Mouse (Mus musculus) ES-E14 (cell line): ENCODE results near the gene Omp.

Experiments
- HCFC1 ChIP-seq: IDR thresholded peaks from 2 replicates; pipeline ENCODE4 v1.6.1; 2012; ENCODE audit warnings: low read length, inconsistent platforms, borderline replicate concordance; ENCODE audit not compliant: insufficient read depth
- ZC3H11A ChIP-seq: IDR thresholded peaks from 2 replicates; pipeline ENCODE4 v1.6.1; 2012; ENCODE audit warnings: low read depth, mild to moderate bottlenecking, inconsistent platforms, low read length, borderline replicate concordance

DNA sequence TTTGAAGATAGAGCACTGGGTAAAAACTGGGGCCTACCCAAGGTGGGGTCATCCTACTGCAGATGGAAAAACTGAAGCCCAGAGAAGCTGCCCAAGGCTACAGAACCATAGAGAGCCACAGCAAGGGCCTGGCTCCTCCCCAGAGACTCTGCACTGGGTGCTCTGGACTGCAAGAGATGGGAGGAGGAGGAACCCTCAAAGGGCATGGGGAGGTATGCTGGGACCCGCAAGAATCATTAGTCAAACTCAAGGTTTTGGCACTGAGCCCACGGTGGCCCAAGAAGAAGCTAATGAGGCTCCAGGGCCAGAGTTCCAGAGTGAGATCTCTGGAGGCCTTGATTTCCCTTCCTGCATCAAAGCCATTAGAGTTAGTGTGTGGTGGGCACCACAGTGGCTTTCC lies 7.3 kb downstream of the Omp start:
- TF ChIP-seq HCFC1 (no peak), ZC3H11A (no peak)
